ENCODE assay signal across 19 mouse cellular contexts in genomic region chr2:12065669-12066399, GRCm38 (mm10).
DNase-seq lines count a peak whose midpoint lies in the region; ATAC-seq lines count a peak whose summit lies in the region.
"Had no signal": no experiment of that assay in that cellular context is flagged by ENCODE, and none has a peak within 500 bp of the region (broad histone marks: within the 10 kb centered on the region; RNA-seq: fewer than 3 reads in every experiment).

No protein-coding gene starts in this region.

- no peak overlapping the region for H3K4me2 ChIP-seq in embryonic facial prominence, embryonic 11.5 days (ENCODE audit: low read depth, low read length)
- H3K4me2 ChIP-seq: heart, embryonic 11.5 days; liver, embryonic 13.5 days; neural tube, embryonic 12.5 days had no signal

- no peak overlapping the region for H3K9ac ChIP-seq in embryonic facial prominence, embryonic 11.5 days (replicated peaks; ENCODE audit: low read length)
- H3K9ac ChIP-seq: liver, embryonic 13.5 days; neural tube, embryonic 12.5 days had no signal

- DNase-seq in heart, adult 11 months = peak; percentile 34
- no peak for DNase-seq in heart, postnatal 10 days
- peak; percentile 77 for DNase-seq in NIH3T3 (ENCODE audit: low read depth)
- peak; percentile 86 for DNase-seq in embryonic facial prominence, embryonic 11.5 days (ENCODE audit: low spot score)
- peak; percentile 33 for DNase-seq in hindlimb bud, embryonic 11.5 days (ENCODE audit: extremely low spot score, low read depth, low spot score)
- DNase-seq in c-Kit-positive CD71-positive TER-119-positive erythroid progenitor cells, embryonic 14.5 days (ENCODE audit: low spot score) = no peak
- no peak for DNase-seq in cerebellum, postnatal 10 days
- DNase-seq in left cerebral cortex, postnatal 4 days = no peak
- DNase-seq: adrenal gland, adult 2 months; cerebellum, adult 11-12 months; kidney, adult 2 months; kidney, postnatal 25 days; liver, embryonic 13.5 days; right cerebral cortex, postnatal 14 days; thymus, postnatal 36 days had no signal

- no peaks in the 10 kb centered on the region for H3K36me3 ChIP-seq in embryonic facial prominence, embryonic 11.5 days (replicated peaks; ENCODE audit: control insufficient read depth, insufficient read depth, low read depth, low read length)
- H3K36me3 ChIP-seq: liver, embryonic 13.5 days; neural tube, embryonic 12.5 days had no signal

- WGBS in embryonic facial prominence, embryonic 11.5 days = 19% methylated on average over 6 of the region's 6 CpGs

- H3K4me1 ChIP-seq in embryonic facial prominence, embryonic 11.5 days (ENCODE audit: control insufficient read depth, insufficient read depth, low read length) = peaks cover 4% of the 10 kb centered on the region; the same call in 1 of the 2 replicates
- H3K4me1 ChIP-seq: liver, embryonic 13.5 days; megakaryocyte, embryonic 14.5 days; neural tube, embryonic 12.5 days had no signal

- no peaks in the 10 kb centered on the region for H3K9me3 ChIP-seq in embryonic facial prominence, embryonic 11.5 days (replicated peaks; ENCODE audit: control insufficient read depth, low read length)
- H3K9me3 ChIP-seq: liver, embryonic 13.5 days; megakaryocyte, embryonic 14.5 days; neural tube, embryonic 12.5 days had no signal

- peak overlapping the region; percentile 56 for H3K27ac ChIP-seq in embryonic facial prominence, embryonic 11.5 days (replicated peaks; ENCODE audit: low read depth, low read length)
- H3K27ac ChIP-seq: liver, embryonic 13.5 days; neural tube, embryonic 12.5 days had no signal

- intact Hi-C loops in heart, postnatal 10 days (cut with DNase I) = no loop called here
- intact Hi-C loops in left cerebral cortex, postnatal 4 days (cut with DNase I) = no loop called here

- ATAC-seq in embryonic facial prominence, embryonic 11.5 days (replicated peaks; ENCODE audit: insufficient number of reproducible peaks, low FRiP score, low TSS enrichment, low read depth) = peak; percentile 82
- ATAC-seq: lung, postnatal 0 days had no signal

- no peaks in the 10 kb centered on the region for H3K27me3 ChIP-seq in embryonic facial prominence, embryonic 11.5 days (ENCODE audit: control insufficient read depth, insufficient read depth, low read length)
- H3K27me3 ChIP-seq: liver, embryonic 13.5 days; megakaryocyte, embryonic 14.5 days; neural tube, embryonic 12.5 days had no signal

- H3K4me3 ChIP-seq in embryonic facial prominence, embryonic 11.5 days (ENCODE audit: low read depth, low read length) = no peak overlapping the region
- H3K4me3 ChIP-seq: liver, embryonic 13.5 days; megakaryocyte, embryonic 14.5 days; neural tube, embryonic 12.5 days had no signal

Comparison
In these comparisons a context has a peak if more than half of its experiments do, and no peak if none do; other contexts are left out.
1. DNase-seq: peak in heart, adult 11 months (single experiment), NIH3T3 (single experiment), embryonic facial prominence, embryonic 11.5 days (single experiment) and hindlimb bud, embryonic 11.5 days (single experiment); none in heart, postnatal 10 days (0 of 2), c-Kit-positive CD71-positive TER-119-positive erythroid progenitor cells, embryonic 14.5 days (single experiment), cerebellum, postnatal 10 days (0 of 2) and left cerebral cortex, postnatal 4 days (single experiment).